Mouse (Mus musculus) myocyte (in vitro differentiated cells): ENCODE measurements around the gene Arf1. TPM values are rescaled to one million over a fixed set of nuclear protein-coding genes. Genes with fewer than 3 reads are reported as not detected.

ENCODE experiments used
- H3K27me3 ChIP-seq: one replicate; pipeline ENCODE4 v1.6.1; 2011; ENCODE audit not compliant: control insufficient read depth, insufficient read depth, insufficient read length
- H3K36me3 ChIP-seq: one replicate; pipeline ENCODE4 v1.6.1; 2011; ENCODE audit not compliant: control insufficient read depth, insufficient read depth
- H3K4me2 ChIP-seq: one replicate; pipeline ENCODE4 v1.6.1; 2011; ENCODE audit warnings: low read depth, control low read depth
- H3K4me3 ChIP-seq: one replicate; pipeline ENCODE4 v1.5.1; 2011; ENCODE audit warnings: mild to moderate bottlenecking, control low read depth, moderate library complexity
- H3K79me2 ChIP-seq: one replicate; pipeline ENCODE4 v1.6.1; 2011; ENCODE audit not compliant: control insufficient read depth, insufficient read depth
- H3ac ChIP-seq: one replicate; pipeline ENCODE4 v1.6.1; 2011; ENCODE audit not compliant: control insufficient read depth, insufficient read length
- CEBPB ChIP-seq: IDR thresholded peaks from 2 replicates; pipeline ENCODE4 v1.6.1; 2011; ENCODE audit warnings: mild to moderate bottlenecking, moderate library complexity; ENCODE audit not compliant: poor library complexity, insufficient read depth, severe bottlenecking
- E2F4 ChIP-seq: IDR thresholded peaks from one replicate; pipeline ENCODE4 v1.6.1; 2011; ENCODE audit warnings: mild to moderate bottlenecking, control low read depth, moderate library complexity; ENCODE audit not compliant: insufficient read depth
- MAX ChIP-seq: IDR thresholded peaks from one replicate; pipeline ENCODE4 v1.6.1; 2011; ENCODE audit warnings: low read depth, mild to moderate bottlenecking, control low read depth
- MYOD1 ChIP-seq, 3 experiments: IDR thresholded peaks; one replicate each; pipeline ENCODE4 v1.6.1; 2011; ENCODE audit warnings: control low read depth in 2 of 3, low read depth in 2 of 3, mild to moderate bottlenecking in 2 of 3, moderate library complexity in 1 of 3; ENCODE audit not compliant: insufficient read length in 2 of 3, control insufficient read depth in 1 of 3
- MYOG ChIP-seq, 3 experiments: IDR thresholded peaks; one replicate each; pipeline ENCODE4 v1.6.1; 2011; ENCODE audit warnings: control low read depth in 2 of 3, low read depth in 2 of 3, mild to moderate bottlenecking in 2 of 3; ENCODE audit not compliant: insufficient read length in 2 of 3, control insufficient read depth in 1 of 3, insufficient read depth in 1 of 3
- POLR2A ChIP-seq: IDR thresholded peaks from one replicate; pipeline ENCODE4 v1.6.1; 2011; ENCODE audit warnings: low read depth, mild to moderate bottlenecking, control low read depth, moderate library complexity; ENCODE audit not compliant: insufficient read length
- POLR2AphosphoS2 ChIP-seq: IDR thresholded peaks from one replicate; pipeline ENCODE4 v1.6.1; 2011; ENCODE audit warnings: low read depth, control low read depth; ENCODE audit not compliant: insufficient read length
- REST ChIP-seq: IDR thresholded peaks from one replicate; pipeline ENCODE4 v1.6.1; 2011; ENCODE audit warnings: mild to moderate bottlenecking, control low read depth, moderate library complexity; ENCODE audit not compliant: insufficient read depth, insufficient read length
- SRF ChIP-seq: IDR thresholded peaks from one replicate; pipeline ENCODE4 v1.6.1; 2011; ENCODE audit warnings: low read depth; ENCODE audit not compliant: control insufficient read depth, insufficient read length
- TCF12 ChIP-seq: IDR thresholded peaks from one replicate; pipeline ENCODE4 v1.6.1; 2011; ENCODE audit warnings: mild to moderate bottlenecking, control low read depth; ENCODE audit not compliant: poor library complexity, insufficient read depth, severe bottlenecking
- TCF3 ChIP-seq: IDR thresholded peaks from one replicate; pipeline ENCODE4 v1.6.1; 2011; ENCODE audit warnings: low read depth, control low read depth; ENCODE audit not compliant: insufficient read length
- USF1 ChIP-seq: IDR thresholded peaks from one replicate; pipeline ENCODE4 v1.6.1; 2011; ENCODE audit warnings: low read depth, mild to moderate bottlenecking, control low read depth, moderate library complexity
- polyA plus RNA-seq: library from polyadenylated mRNA; unstranded; fragments of >200 nt; fragmentation: generic; extraction: Trizol; gene quantifications from one replicate; pipeline ENCODE4 v1.2.1, GENCODE M21; 2012; ENCODE audit warnings: missing spikeins

Gene Arf1
- polyA plus RNA-seq, 1 experiment: 500 TPM

DNA sequence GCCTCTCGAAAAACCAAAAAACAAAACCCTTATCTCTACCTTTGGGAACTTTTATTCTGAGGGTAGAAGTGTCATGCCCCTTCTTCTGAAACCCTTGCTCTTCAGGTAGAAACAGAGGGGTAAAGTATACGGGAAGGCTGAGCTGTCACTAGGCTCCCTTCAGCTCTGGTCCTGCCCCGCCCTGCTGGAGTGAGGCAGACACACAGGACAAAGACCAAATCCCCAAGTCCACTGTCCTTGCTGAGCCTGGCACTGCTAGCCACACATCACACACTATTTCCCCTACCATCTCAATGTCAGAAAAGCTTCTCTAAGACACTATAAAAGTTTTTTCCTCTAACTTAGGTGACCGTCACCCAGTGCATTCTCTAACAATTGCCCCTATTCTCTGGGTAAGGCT is 5.8 kb downstream of the Arf1 start:
- H3K4me3 ChIP-seq: no peak overlapping the region
- TF ChIP-seq REST: no peak
- TF ChIP-seq POLR2A: no peak
- TF ChIP-seq SRF: no peak
- TF ChIP-seq MYOG (IDR thresholded peaks at IDR 0.05; ENCODE audit: control insufficient read depth in 1 of 3, insufficient read depth in 1 of 3, insufficient read length in 2 of 3, low read depth in 2 of 3): no peak
- TF ChIP-seq MYOD1 (IDR thresholded peaks at IDR 0.05; ENCODE audit: control insufficient read depth in 1 of 3, insufficient read length in 2 of 3, low read depth in 2 of 3): no peak
- no peak for TF ChIP-seq USF1
- no peak for TF ChIP-seq TCF12
- no peak for TF ChIP-seq MAX
- no peak for TF ChIP-seq E2F4
- TF ChIP-seq CEBPB: no peak
- no peak for TF ChIP-seq POLR2AphosphoS2
- no peak for TF ChIP-seq TCF3
- H3ac ChIP-seq: no peak overlapping the region

DNA sequence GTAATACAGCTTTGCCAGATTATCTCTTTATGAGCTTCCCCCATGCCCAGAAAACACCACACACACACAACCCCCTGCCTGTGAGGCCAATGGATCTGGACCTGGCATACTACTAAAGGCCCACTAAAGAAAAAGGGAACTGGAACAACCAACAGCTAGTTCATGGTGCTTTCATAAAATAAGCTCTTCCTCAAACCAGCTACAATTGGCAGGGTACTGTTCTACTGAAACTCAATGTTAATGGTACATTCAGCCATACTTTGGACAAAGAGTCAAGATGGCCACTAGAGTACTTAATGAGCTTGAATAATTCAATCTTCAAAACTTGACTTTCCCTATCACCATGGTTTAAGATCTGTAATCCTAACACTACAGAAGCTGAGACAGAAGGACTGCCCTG is 6.5 kb downstream of the Arf1 start:
- Histone ChIP-seq H3ac (no peak overlapping the region), H3K4me2 (no peak overlapping the region), H3K79me2 (peaks cover 100% of the 10 kb centered on the region), H3K4me3 (no peak overlapping the region), H3K27me3 (no peaks in the 10 kb centered on the region), H3K36me3 (peaks cover 7% of the 10 kb centered on the region)
- no peak for TF ChIP-seq E2F4
- no peak for TF ChIP-seq TCF3
- TF ChIP-seq SRF: no peak
- no peak for TF ChIP-seq MAX
- TF ChIP-seq REST: no peak
- TF ChIP-seq TCF12: no peak
- TF ChIP-seq MYOD1 (IDR thresholded peaks at IDR 0.05; ENCODE audit: control insufficient read depth in 1 of 3, insufficient read length in 2 of 3, low read depth in 2 of 3): no peak
- no peak for TF ChIP-seq POLR2AphosphoS2
- no peak for TF ChIP-seq POLR2A
- TF ChIP-seq CEBPB: no peak
- no peak for TF ChIP-seq USF1
- no peak for TF ChIP-seq MYOG (IDR thresholded peaks at IDR 0.05; ENCODE audit: control insufficient read depth in 1 of 3, insufficient read depth in 1 of 3, insufficient read length in 2 of 3, low read depth in 2 of 3)

More for the DNA sequence above, 5.8 kb downstream of the Arf1 start:
- Histone ChIP-seq H3K36me3 (peaks cover 7% of the 10 kb centered on the region), H3K4me2 (no peak overlapping the region), H3K27me3 (no peaks in the 10 kb centered on the region), H3K79me2 (peaks cover 100% of the 10 kb centered on the region)

DNA sequence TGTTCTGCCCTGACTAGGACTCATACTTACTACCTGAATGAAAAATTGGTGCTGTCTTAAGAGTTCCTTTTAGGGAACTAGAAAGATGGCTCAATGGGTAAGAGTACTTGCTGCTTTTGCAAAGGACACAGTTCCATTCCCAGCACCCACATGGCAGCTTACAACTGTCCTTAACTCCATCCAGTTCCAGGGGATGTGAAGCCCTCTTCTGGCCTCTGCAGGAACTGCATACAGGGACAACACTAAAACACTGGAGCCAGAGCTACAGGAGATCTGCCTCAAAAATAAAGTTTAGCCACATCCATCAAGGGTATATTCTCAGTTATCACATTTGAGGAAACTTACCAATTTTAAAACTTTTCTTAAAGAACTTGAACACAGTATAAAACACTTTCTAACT is 9.0 kb downstream of the Arf1 start:
- no peak for TF ChIP-seq TCF12
- TF ChIP-seq USF1: no peak
- no peak for TF ChIP-seq MAX
- no peak for TF ChIP-seq MYOG (IDR thresholded peaks at IDR 0.05; ENCODE audit: control insufficient read depth in 1 of 3, insufficient read depth in 1 of 3, insufficient read length in 2 of 3, low read depth in 2 of 3)
- TF ChIP-seq SRF: no peak
- H3K4me2 ChIP-seq: no peak overlapping the region
- peaks cover 100% of the 10 kb centered on the region for H3K79me2 ChIP-seq
- no peaks in the 10 kb centered on the region for H3K27me3 ChIP-seq
- peaks cover 4% of the 10 kb centered on the region for H3K36me3 ChIP-seq
- H3K4me3 ChIP-seq: no peak overlapping the region
- no peak overlapping the region for H3ac ChIP-seq

DNA sequence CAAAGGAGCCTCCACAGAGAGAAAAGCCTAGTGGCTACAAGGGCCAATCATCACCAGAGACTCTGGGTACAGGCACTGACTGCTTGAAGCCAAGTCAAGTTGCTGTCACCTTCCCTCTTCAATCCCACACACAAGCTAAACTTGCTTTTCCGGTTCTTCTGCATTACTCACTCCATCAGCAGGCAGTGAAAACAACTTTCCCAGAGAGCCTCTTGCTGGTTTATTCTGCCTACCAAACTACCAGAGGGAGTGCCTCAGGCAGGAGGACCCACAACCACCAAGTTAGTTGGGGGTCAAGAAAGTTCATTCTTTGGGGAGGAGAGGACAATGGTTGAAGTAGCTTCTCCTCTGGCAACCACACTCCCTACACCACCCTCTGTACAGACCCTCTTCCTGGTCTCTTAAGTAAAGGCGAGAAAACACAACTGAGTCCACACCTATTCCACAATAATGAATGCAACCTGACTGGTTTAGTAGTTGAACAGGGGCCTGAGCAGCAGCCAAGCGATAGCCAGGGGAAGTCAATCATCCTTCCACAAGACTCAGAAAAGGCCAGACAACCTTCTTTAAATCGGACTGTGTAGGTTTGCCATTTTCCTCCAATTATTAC is 9.6 kb downstream of the Arf1 start:
- Histone ChIP-seq H3K36me3 (peaks cover 4% of the 10 kb centered on the region), H3K79me2 (peaks cover 100% of the 10 kb centered on the region), H3K4me2 (no peak overlapping the region), H3ac (no peak overlapping the region), H3K27me3 (no peaks in the 10 kb centered on the region), H3K4me3 (no peak overlapping the region)
- no peak for TF ChIP-seq CEBPB
- no peak for TF ChIP-seq E2F4
- TF ChIP-seq SRF: no peak
- TF ChIP-seq POLR2A: no peak
- TF ChIP-seq MYOD1 (IDR thresholded peaks at IDR 0.05; ENCODE audit: control insufficient read depth in 1 of 3, insufficient read length in 2 of 3, low read depth in 2 of 3): no peak
- no peak for TF ChIP-seq TCF12
- TF ChIP-seq MYOG (IDR thresholded peaks at IDR 0.05; ENCODE audit: control insufficient read depth in 1 of 3, insufficient read depth in 1 of 3, insufficient read length in 2 of 3, low read depth in 2 of 3): no peak
- TF ChIP-seq TCF3: no peak
- TF ChIP-seq REST: no peak
- TF ChIP-seq USF1: no peak
- no peak for TF ChIP-seq POLR2AphosphoS2
- no peak for TF ChIP-seq MAX
